Mouse (Mus musculus) intestine, embryonic 16.5 days (tissue): ENCODE measurements around the gene Gm16253. TPM values are rescaled to one million over a fixed set of nuclear protein-coding genes. Genes with fewer than 3 reads are reported as not detected.
"Not testable (repeated sequence)": the region's sequence is repeated elsewhere in the genome, so short reads cannot be mapped to it uniquely, and the experiment has no call there.

ENCODE experiments used
- ATAC-seq: fragments of 200-750 bp; cut with Nextera tagmentation; 2 replicates; pipeline ENCODE4 v1.8.0; 2017; ENCODE audit warnings: moderate TSS enrichment, moderate library complexity
- H3K27ac ChIP-seq: fragments of 300-500 bp; sonication (generic); 2 replicates; pipeline ENCODE4 v1.5.1; 2014; ENCODE audit warnings: mild to moderate bottlenecking, low read length
- H3K27me3 ChIP-seq: fragments of 300-500 bp; sonication (generic); replicated peaks from 2 replicates; pipeline ENCODE4 v1.6.1; 2014; ENCODE audit warnings: low read length, control low read depth, mixed read lengths; ENCODE audit not compliant: control insufficient read depth, insufficient read depth
- H3K36me3 ChIP-seq: fragments of 300-500 bp; sonication (generic); 2 replicates; pipeline ENCODE4 v1.6.1; 2014; ENCODE audit warnings: low read length, control low read depth; ENCODE audit not compliant: control insufficient read depth, insufficient read depth
- H3K4me1 ChIP-seq: fragments of 300-500 bp; sonication (generic); 2 replicates; pipeline ENCODE4 v1.6.1; 2014; ENCODE audit warnings: low read length, control low read depth, mixed read lengths; ENCODE audit not compliant: control insufficient read depth, insufficient read depth
- H3K4me2 ChIP-seq: fragments of 300-500 bp; sonication (generic); 2 replicates; pipeline ENCODE4 v1.6.1; 2014; ENCODE audit warnings: low read depth, low read length, control low read depth
- H3K4me3 ChIP-seq: fragments of 300-500 bp; sonication (generic); 2 replicates; pipeline ENCODE4 v1.5.1; 2014; ENCODE audit warnings: mild to moderate bottlenecking, low read length
- H3K9ac ChIP-seq: fragments of 300-500 bp; sonication (generic); 2 replicates; pipeline ENCODE4 v1.6.1; 2014; ENCODE audit warnings: low read depth, low read length
- H3K9me3 ChIP-seq: fragments of 300-500 bp; sonication (generic); 2 replicates; pipeline ENCODE4 v1.6.1; 2016; ENCODE audit warnings: low read length, control low read depth; ENCODE audit not compliant: control insufficient read depth
- WGBS: fragments of 180-500 bp; shearing (Covaris S2); extraction: QIAGEN DNeasy Blood & Tissue Kit; methylation state at CpG from one replicate; pipeline ENCODE4 v1.1.7; 2014; 5-methylcytosine and 5-hydroxymethylcytosine counted together
- polyA plus RNA-seq: library from polyadenylated mRNA; unstranded; fragments of >200 nt; fragmentation: Nextera tagmentation; extraction: Ambion mirVana; gene quantifications from 2 replicates; pipeline ENCODE4 v1.2.1, GENCODE M21; 2015

Gene Gm16253
- polyA plus RNA-seq, 1 experiment from 2014 or later = 0.97 TPM

DNA sequence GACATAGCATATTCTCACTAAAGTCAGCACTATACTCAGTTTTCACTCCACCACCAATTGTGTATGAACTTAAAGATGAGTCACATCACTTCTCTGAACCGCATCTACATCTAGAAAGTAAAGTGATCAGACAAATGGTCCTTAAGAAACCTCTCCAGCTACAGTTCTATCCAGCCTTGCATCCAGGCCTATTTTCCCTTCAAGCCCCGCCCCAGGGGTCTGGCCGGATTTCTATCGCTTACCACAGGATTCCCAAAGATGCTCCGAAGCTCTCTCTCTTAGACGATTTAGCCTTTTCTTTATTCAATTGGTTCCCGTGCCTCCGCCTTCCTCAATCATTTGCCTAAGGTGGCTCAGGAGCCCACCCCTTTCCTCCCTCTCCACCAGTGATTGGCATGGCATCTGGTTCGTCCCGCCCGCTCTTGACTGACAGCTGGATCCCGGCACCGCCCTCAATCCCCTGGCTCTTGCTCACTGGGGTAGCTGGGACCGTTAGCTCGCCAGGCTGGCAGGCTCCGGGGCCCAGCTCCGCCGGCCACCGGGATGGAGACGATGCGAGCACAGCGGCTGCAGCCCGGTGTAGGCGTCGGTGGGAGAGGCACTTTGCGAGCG, 24.0 kb downstream of the Gm16253 start, which contains the start of gene Lix1l:
Lix1l (plus strand) TSS at position 511 of the 612 bp plus-strand sequence.
- peak; percentile 91 for ATAC-seq
- peak within 1 kb of the TSS; percentile 78 for H3K9ac ChIP-seq
- peak within 1 kb of the TSS; percentile 66 for H3K4me3 ChIP-seq
- peaks cover 20% of the 10 kb centered on the region for H3K27me3 ChIP-seq
- H3K27ac ChIP-seq = peak within 1 kb of the TSS; percentile 95
- WGBS = under 1% methylated on average over 27 of the region's 27 CpGs
- H3K36me3 ChIP-seq = no peaks in the 10 kb centered on the region
- H3K4me1 ChIP-seq = peaks cover 29% of the 10 kb centered on the region
- peak within 1 kb of the TSS; percentile 72 for H3K4me2 ChIP-seq
- H3K9me3 ChIP-seq = no peaks in the 10 kb centered on the region

DNA sequence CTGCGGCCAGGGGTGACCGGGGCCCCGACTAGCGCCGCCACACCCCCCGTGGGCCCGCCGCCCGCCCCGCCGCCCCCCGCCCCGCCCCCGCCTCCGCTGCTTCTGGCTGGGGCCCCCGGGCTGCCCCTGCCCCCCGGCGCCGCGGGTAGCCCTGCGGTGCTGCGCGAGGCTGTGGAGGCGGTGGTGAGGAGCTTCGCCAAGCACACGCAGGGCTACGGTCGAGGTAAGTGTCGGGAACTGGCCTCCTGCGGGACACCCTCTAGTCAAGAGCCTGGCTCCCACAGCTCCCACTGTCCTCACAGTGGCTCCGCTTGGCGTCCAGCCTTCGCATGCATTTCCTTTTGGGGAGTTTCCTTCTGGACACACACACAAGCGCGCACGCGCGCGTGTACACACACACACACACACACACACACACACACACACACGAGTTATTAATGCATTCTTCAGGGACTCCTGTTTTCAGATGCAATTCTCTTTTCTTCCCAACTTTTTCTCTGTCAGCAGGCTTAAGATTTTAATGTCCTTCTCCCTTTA, 24.5 kb downstream of the Gm16253 start:
- Histone ChIP-seq H3K4me2 (peak overlapping the region; percentile 72), H3K4me1 (peaks cover 28% of the 10 kb centered on the region), H3K9me3 (no peaks in the 10 kb centered on the region), H3K9ac (peak overlapping the region; percentile 78), H3K27ac (peak overlapping the region; percentile 95), H3K4me3 (peak overlapping the region; percentile 66), H3K27me3 (peaks cover 20% of the 10 kb centered on the region), H3K36me3 (no peaks in the 10 kb centered on the region)
- peak; percentile 69 for ATAC-seq
- 2% methylated on average over 35 of the region's 40 CpGs for WGBS

DNA sequence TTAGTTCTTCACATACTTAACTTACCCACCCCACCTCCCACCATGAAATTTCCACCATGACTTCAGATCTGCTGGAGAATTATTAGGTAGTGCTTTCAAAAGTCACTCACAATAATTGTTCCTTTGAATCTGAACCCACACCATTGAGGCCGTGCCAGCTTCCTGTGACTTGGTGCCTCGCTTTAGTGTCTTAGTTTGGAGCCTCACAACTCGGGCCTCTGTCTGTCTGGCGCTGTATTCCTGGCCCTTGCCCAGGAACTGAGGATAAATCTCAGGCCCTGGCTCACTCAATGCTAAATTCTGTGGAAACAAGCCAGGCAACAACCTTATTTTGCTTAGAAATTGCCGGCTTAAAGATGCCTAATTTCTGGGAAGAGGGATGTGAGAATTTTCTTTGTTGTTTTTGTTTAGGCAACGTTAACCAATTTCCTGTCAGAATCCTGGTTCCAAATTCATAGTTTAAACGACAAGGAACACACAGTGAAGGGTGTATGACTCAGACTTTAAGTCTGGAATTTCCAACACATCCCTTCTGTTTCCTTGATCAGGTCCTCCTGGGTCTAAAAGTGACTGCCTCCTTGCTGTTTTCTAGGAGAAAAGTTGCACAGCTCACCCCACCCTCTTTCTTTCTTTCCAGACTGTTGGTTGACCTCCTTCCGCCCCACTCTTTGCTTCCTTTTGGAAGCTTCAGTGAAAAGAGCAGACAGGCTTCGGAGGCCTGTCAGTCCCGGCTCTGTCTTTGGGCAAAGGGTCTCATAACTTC, 25.3 kb downstream of the Gm16253 start:
- peak overlapping the region; percentile 78 for H3K9ac ChIP-seq
- peaks cover 22% of the 10 kb centered on the region for H3K4me1 ChIP-seq
- WGBS = 29% methylated on average over 10 of the region's 10 CpGs
- peak overlapping the region; percentile 72 for H3K4me2 ChIP-seq
- peaks cover 16% of the 10 kb centered on the region for H3K27me3 ChIP-seq
- H3K27ac ChIP-seq = peak overlapping the region; percentile 95
- peak overlapping the region; percentile 66 for H3K4me3 ChIP-seq
- no peaks in the 10 kb centered on the region for H3K36me3 ChIP-seq
- ATAC-seq = no peak
- no peaks in the 10 kb centered on the region for H3K9me3 ChIP-seq

DNA sequence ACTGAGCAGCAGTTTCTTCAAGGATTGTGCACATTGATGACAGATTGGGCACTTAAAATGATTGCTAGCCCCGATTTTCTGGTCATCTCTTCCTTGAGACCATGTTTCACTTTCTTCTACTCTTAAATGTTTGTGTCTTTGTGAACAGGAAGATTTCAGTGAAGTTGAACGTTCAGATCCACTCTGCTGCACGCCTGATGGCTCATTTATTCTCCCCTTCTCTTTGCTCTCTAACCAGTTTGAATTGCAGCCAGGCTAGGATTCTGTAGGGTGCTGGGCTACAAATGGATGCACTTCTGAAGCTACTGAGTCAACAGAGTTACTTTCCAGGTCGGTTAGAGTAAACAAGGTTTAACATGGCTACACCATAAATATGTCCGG, 25.9 kb downstream of the Gm16253 start:
- Histone ChIP-seq H3K4me1 (peaks cover 17% of the 10 kb centered on the region), H3K36me3 (no peaks in the 10 kb centered on the region), H3K4me2 (peak overlapping the region; percentile 72), H3K27ac (peak overlapping the region; percentile 95), H3K27me3 (peaks cover 12% of the 10 kb centered on the region), H3K4me3 (peak overlapping the region; percentile 66), H3K9ac (peak overlapping the region; percentile 78), H3K9me3 (no peaks in the 10 kb centered on the region)
- no peak for ATAC-seq
- WGBS = 23% methylated on average over 5 of the region's 5 CpGs

DNA sequence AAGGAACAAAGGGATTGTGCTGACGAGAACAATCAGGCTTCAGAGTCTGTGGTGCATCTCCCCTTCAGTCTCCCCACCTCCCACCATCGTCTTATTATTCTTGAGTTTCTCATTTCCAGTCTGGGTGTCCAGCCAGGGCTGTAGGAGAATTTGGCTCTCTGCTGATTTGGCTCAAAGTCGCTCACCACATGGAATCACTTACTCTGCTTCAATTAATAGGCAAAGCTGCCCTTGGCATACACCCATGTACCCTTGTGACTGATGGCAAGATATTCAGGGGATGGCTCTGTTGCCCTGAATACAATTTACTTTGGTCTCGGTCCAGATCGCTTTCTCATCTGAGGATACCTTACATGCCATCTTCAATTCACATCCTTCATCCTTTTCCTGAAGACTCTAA, 26.5 kb downstream of the Gm16253 start:
- WGBS = 61% methylated on average over 5 of the region's 5 CpGs
- H3K4me1 ChIP-seq = peaks cover 12% of the 10 kb centered on the region

DNA sequence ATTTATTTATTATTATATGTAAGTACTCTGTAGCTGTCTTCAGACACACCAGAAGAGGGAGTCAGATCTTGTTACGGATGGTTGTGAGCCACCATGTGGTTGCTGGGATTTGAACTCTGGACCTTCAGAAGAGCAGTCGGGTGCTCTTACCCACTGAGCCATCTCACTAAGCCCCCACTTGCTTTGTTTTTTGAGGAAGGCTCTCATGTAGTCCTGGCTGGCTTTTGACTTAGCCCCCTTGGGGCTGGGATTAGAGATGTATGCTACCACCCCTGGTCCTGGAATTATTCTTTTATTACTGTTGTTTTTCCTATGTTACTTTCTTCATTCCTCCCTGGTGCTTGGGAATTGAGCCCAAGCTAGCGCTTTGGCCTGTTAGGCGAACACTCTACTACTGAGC, 29.2 kb downstream of the Gm16253 start:
- 88% methylated on average over 3 of the region's 4 CpGs for WGBS
- not testable (repeated sequence) for H3K27ac ChIP-seq, H3K4me1 ChIP-seq, H3K36me3 ChIP-seq, H3K4me2 ChIP-seq, ATAC-seq, H3K27me3 ChIP-seq, H3K4me3 ChIP-seq, H3K9ac ChIP-seq, H3K9me3 ChIP-seq

More for the DNA sequence above, 26.5 kb downstream of the Gm16253 start:
- Histone ChIP-seq H3K36me3 (no peaks in the 10 kb centered on the region), H3K4me3 (peak overlapping the region; percentile 66), H3K9me3 (no peaks in the 10 kb centered on the region), H3K4me2 (peak overlapping the region; percentile 72), H3K9ac (0 out of 2 replicates have a peak overlapping the region, but pooled peaks have one; percentile 78), H3K27me3 (peaks cover 9% of the 10 kb centered on the region; the same call in 1 of the 2 replicates), H3K27ac (peak overlapping the region; percentile 95; the same call in 1 of the 2 replicates)
- no peak for ATAC-seq

DNA sequence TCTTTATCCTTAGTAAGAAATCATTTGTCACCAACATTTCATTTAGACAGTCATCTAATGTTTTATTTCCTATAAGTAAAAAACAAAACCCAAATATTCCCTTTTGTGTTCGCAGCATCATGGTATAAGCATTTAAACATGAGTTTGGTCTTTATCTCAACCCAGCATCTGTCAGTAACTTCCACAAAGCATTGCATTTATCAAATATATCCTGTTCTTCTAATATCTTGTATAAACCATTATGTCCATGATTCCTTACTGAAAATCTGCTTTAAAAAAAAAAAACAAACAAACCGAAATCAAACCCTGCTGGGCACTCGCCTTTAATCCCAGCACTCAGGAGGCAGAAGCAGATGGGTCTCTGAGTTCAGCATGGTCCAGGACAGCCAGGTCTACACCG, 29.8 kb downstream of the Gm16253 start:
- 85% methylated on average over 4 of the region's 4 CpGs for WGBS

DNA sequence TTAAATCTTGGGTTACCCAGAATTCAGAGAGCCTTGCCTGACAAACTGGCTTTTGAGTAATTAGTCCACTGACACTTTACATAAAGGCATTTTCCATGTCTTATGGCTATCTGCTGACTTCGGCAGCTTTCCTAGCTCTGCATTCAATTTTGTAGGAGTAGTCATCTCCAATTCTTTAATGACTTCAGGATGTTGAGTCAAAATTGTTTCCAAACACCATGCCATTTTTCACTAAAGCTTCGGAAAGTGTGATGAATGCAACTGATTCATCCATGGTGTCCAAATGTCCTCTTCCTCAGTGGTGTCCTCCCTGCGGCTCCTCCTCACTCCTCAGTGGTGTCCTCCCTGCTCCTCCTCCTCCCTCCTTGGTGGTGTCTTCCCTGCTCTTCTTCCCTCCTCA, 41.2 kb downstream of the Gm16253 start:
- Histone ChIP-seq H3K27ac (no peak overlapping the region), H3K4me2 (no peak overlapping the region), H3K9ac (no peak overlapping the region), H3K4me3 (no peak overlapping the region), H3K9me3 (no peaks in the 10 kb centered on the region), H3K27me3 (no peaks in the 10 kb centered on the region), H3K4me1 (no peaks in the 10 kb centered on the region), H3K36me3 (peaks cover 5% of the 10 kb centered on the region; the same call in 1 of the 2 replicates)
- 91% methylated on average over 3 of the region's 3 CpGs for WGBS
- no peak for ATAC-seq

More for the DNA sequence above, 29.8 kb downstream of the Gm16253 start:
- Histone ChIP-seq H3K4me3 (no peak overlapping the region), H3K9ac (no peak overlapping the region), H3K9me3 (no peaks in the 10 kb centered on the region), H3K36me3 (no peaks in the 10 kb centered on the region), H3K27ac (no peak overlapping the region), H3K4me1 (peaks cover 5% of the 10 kb centered on the region; the same call in 1 of the 2 replicates), H3K27me3 (no peaks in the 10 kb centered on the region), H3K4me2 (no peak overlapping the region)
- no peak for ATAC-seq

DNA sequence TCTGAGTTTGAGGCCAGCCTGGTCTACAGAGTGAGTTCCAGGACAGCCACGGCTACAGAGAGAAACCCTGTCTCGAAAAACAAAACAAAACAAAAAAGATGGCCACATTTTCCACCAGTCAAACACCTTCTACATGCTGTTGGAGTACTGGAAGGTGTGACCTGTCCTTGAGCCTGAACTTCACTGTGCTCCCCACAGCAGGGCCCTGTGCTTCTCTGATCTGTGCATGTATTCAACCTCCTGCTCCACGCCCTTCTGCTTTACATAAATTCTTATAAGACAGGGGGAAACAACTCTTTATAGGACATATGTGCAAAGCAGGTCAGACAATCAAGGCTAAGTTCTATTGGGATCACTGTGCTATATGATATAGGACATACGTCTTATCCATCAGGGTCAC, 46.4 kb downstream of the Gm16253 start:
- Histone ChIP-seq H3K4me3 (no peak overlapping the region), H3K9me3 (no peaks in the 10 kb centered on the region), H3K27ac (no peak overlapping the region), H3K4me2 (no peak overlapping the region), H3K27me3 (no peaks in the 10 kb centered on the region), H3K9ac (no peak overlapping the region), H3K4me1 (no peaks in the 10 kb centered on the region), H3K36me3 (peaks cover 7% of the 10 kb centered on the region; the same call in 1 of the 2 replicates)
- WGBS = 90% methylated on average over 4 of the region's 4 CpGs
- no peak for ATAC-seq
